Mouse (Mus musculus): ENCODE results near the gene Litaf.

DNA sequence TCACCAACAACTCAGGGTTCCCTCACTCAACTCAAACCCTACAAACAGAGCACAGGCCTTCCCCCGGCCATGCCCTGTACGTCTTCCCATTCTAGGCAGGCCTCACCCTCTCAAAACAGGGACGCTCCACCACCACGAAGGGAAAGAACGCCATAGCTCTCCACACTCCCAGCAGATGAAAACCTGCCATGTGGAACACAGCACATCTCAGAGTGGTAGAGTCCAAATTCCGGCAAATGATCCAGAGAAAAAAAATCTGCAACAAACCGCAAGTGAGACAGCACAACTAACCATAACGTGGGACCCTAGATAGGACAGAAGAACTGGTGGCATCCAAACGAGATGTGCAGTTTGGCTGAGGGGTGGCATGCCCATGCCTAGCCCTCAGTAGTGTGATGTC, 88.1 kb downstream of the Litaf start:
- TF ChIP-seq CTCF (IDR thresholded peaks at IDR 0.05; ENCODE audit: low read depth, low read length): no peak
- no peak for TF ChIP-seq POLR2A (IDR thresholded peaks at IDR 0.05; ENCODE audit: borderline replicate concordance, low read depth, low read length)

Data from bone marrow macrophage, adult 2 months (primary cell).